Mouse (Mus musculus): Measurements from ENCODE around the gene Cyp2c66. TPM values are rescaled to one million over a fixed set of nuclear protein-coding genes. Genes with fewer than 3 reads are reported as not detected.
"Not testable (repeated sequence)": the region's sequence is repeated elsewhere in the genome, so short reads cannot be mapped to it uniquely, and the experiment has no call there.

The Cyp2c66 gene
- not detected for total RNA-seq (2021)

GRCm38 (mm10) chr19:39113644-39114043 lies at the start of gene Cyp2c66:
Gene Cyp2c66, plus strand, starts transcription at chr19:39113898.
- no peak for DNase-seq (ENCODE audit: extremely low spot score in 1 of 2, low spot score in 1 of 2)

- not testable (repeated sequence) for DNase-seq (ENCODE audit: extremely low spot score in 1 of 2, low spot score in 1 of 2)
These were observed 14.9 kb upstream of the Cyp2c66 start for GRCm38 (mm10) chr19:39098779-39099178.

- DNase-seq (ENCODE audit: extremely low spot score in 1 of 2, low spot score in 1 of 2): not testable (repeated sequence)
These were observed 43.1 kb downstream of the Cyp2c66 start for GRCm38 (mm10) chr19:39156836-39157235.

Other genes starting within 250 kb of the Cyp2c66 start
- 1 to 10 TPM; 2.7 to 5.7 TPM for gene Hells, start 183.0 kb upstream of the Cyp2c66 start, total RNA-seq (2021)
- gene Cyp2c55, start 106.9 kb upstream of the Cyp2c66 start, total RNA-seq (2021): under 1 TPM in 1 of 2 experiments, not detected in 1; 0.30 TPM
- under 1 TPM in 1 of 2 experiments, not detected in 1; 0.19 TPM for gene Cyp2c65, start 52.9 kb upstream of the Cyp2c66 start, total RNA-seq (2021)
- not detected for gene Cyp2c29, start 155.5 kb downstream of the Cyp2c66 start, total RNA-seq (2021)

Measured in layer of hippocampus, postnatal 25 days (tissue).